Mouse (Mus musculus) cortical plate, adult 2 months (tissue): ENCODE data around the gene Kif22.
A peak's percentile ranks its signal among the peaks of the same experiment; 100 is the strongest.

Experiments used
- CTCF ChIP-seq: fragments of 200-500 bp; IDR thresholded peaks from 2 replicates; pipeline ENCODE4 v1.5.1; 2011; ENCODE audit warnings: mild to moderate bottlenecking, control low read depth, low read length; ENCODE audit not compliant: insufficient read depth; ENCODE audit errors: extremely low read depth
- POLR2A ChIP-seq: fragments of 200-500 bp; IDR thresholded peaks from 2 replicates; pipeline ENCODE4 v1.6.1; 2011; ENCODE audit warnings: mild to moderate bottlenecking, low read length, control low read depth; ENCODE audit not compliant: insufficient read depth; ENCODE audit errors: extremely low read depth

GRCm38 (mm10) chr7:126986319-126986718 lies 56.0 kb downstream of the Kif22 start:
- TF ChIP-seq POLR2A (no peak), CTCF (peak; percentile 49)
